Mouse (Mus musculus): Measurements from ENCODE around the gene Slc2a10. TPM values are rescaled to one million over a fixed set of nuclear protein-coding genes. Genes with fewer than 3 reads are reported as not detected.

The Slc2a10 gene
- total and polyA plus RNA-seq, 3 experiments: 3.8 to 5.8 (median 5.0) TPM

DNA sequence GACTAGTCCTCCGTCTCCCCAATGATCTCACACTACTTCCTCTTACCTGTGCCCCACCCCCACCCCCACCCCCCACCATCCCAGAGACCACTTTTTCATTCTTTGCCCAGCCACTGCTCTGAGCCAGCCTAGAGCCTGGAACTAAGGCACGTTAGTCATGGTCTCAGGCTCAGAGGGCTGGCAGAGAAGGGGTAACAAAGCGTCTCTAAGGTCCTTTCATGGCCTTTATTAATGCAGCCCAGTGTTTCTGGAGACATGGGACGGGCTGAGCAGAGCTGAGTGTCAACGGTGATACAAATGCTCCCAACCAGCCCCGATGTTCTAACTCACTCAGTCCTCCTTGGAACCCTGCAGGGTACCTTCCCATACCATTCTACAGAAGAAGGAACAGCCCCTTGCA is 61.0 kb downstream of the Slc2a10 start:
- no peak overlapping the region for H3K27ac ChIP-seq
- no peak overlapping the region for H3K4me3 ChIP-seq
- H3K79me2 ChIP-seq (replicated peaks; ENCODE audit: control insufficient read depth, insufficient read depth, low read length): no peaks in the 10 kb centered on the region
- DNase-seq: no peak
- no peaks in the 10 kb centered on the region for H3K36me3 ChIP-seq (ENCODE audit: control insufficient read depth, insufficient read depth, low read length)
- no peak for TF ChIP-seq CTCF (IDR thresholded peaks at IDR 0.05)
- no peak for TF ChIP-seq EP300 (IDR thresholded peaks at IDR 0.05; ENCODE audit: insufficient read depth, low read depth, low read length)
- no peak for TF ChIP-seq POLR2A (IDR thresholded peaks at IDR 0.05; ENCODE audit: insufficient read depth, low read depth, low read length)
- no peak overlapping the region for H3K9ac ChIP-seq (ENCODE audit: low read depth, low read length)
- WGBS: 63% methylated on average over 6 of the region's 6 CpGs
- H3K27me3 ChIP-seq (ENCODE audit: control insufficient read depth, insufficient read depth, low read length): peaks cover 8% of the 10 kb centered on the region
- intact Hi-C loops (cut with DNase I): no loop called here
- no peaks in the 10 kb centered on the region for H3K4me1 ChIP-seq (ENCODE audit: control insufficient read depth, insufficient read depth, low read length)

- Histone ChIP-seq H3K4me3 (no peak overlapping the region), H3K4me1 (ENCODE audit: control insufficient read depth, insufficient read depth, low read length) (no peaks in the 10 kb centered on the region), H3K9ac (ENCODE audit: low read depth, low read length) (no peak overlapping the region), H3K27ac (no peak overlapping the region), H3K79me2 (replicated peaks; ENCODE audit: control insufficient read depth, insufficient read depth, low read length) (no peaks in the 10 kb centered on the region), H3K36me3 (ENCODE audit: control insufficient read depth, insufficient read depth, low read length) (no peaks in the 10 kb centered on the region), H3K27me3 (ENCODE audit: control insufficient read depth, insufficient read depth, low read length) (peaks cover 8% of the 10 kb centered on the region)
- TF ChIP-seq POLR2A (IDR thresholded peaks at IDR 0.05; ENCODE audit: insufficient read depth, low read depth, low read length) (no peak), EP300 (IDR thresholded peaks at IDR 0.05; ENCODE audit: insufficient read depth, low read depth, low read length) (no peak), CTCF (IDR thresholded peaks at IDR 0.05) (no peak)
- 55% methylated on average over 6 of the region's 6 CpGs for WGBS
- DNase-seq: no peak
- intact Hi-C loops (cut with DNase I): no loop called here
These were observed 63.3 kb downstream of the Slc2a10 start for GRCm38 (mm10) chr2:165566898-165567297.

DNA sequence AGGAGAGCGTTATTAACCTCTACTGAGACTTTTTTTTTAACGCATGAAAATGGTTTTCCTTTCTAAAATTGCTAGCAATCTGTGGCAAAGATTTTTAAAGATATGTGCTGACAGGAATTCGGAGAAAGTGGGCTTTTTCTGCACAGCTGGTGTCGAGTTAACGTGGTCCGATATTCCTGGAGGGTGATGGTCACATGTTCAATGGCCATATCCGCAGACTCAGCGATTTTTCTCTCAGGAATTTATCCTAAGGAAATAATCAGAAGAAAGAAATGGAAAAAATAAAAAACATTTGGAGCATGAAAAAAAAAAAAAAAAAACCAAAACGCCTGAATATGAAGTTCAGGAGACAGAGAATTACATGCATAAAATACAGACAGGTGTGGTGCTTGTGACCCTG is 64.2 kb downstream of the Slc2a10 start:
- DNase-seq: no peak
- H3K4me1 ChIP-seq (ENCODE audit: control insufficient read depth, insufficient read depth, low read length): no peaks in the 10 kb centered on the region
- no peak overlapping the region for H3K9ac ChIP-seq (ENCODE audit: low read depth, low read length)
- WGBS: 75% methylated on average over 9 of the region's 9 CpGs
- H3K79me2 ChIP-seq (replicated peaks; ENCODE audit: control insufficient read depth, insufficient read depth, low read length): no peaks in the 10 kb centered on the region
- no peaks in the 10 kb centered on the region for H3K36me3 ChIP-seq (ENCODE audit: control insufficient read depth, insufficient read depth, low read length)
- TF ChIP-seq POLR2A (IDR thresholded peaks at IDR 0.05; ENCODE audit: insufficient read depth, low read depth, low read length): no peak
- TF ChIP-seq EP300 (IDR thresholded peaks at IDR 0.05; ENCODE audit: insufficient read depth, low read depth, low read length): no peak
- no peak for TF ChIP-seq CTCF (IDR thresholded peaks at IDR 0.05)
- H3K27ac ChIP-seq: no peak overlapping the region
- intact Hi-C loops (cut with DNase I): no loop called here
- H3K27me3 ChIP-seq (ENCODE audit: control insufficient read depth, insufficient read depth, low read length): peaks cover 8% of the 10 kb centered on the region
- H3K4me3 ChIP-seq: no peak overlapping the region

DNA sequence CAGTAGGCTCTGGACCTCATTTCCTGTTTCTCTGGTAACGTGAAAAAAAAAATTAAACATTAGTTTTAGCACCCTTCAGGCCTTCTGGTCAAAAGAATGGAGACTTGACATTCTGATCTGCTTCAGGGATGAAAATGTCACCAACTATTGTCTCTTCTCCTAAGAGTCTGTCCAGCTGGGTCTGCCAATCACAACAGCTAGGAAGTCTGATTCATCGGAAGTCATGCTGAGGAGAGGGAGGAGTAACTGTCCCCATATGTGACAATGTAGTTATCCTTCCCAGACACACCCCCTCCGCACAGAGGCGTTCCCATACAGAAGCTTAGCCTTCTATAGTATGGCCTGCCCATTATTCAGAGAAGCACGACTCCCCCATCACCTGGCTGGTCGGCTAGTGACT is 65.3 kb downstream of the Slc2a10 start:
- intact Hi-C loops (cut with DNase I): no loop called here
- Histone ChIP-seq H3K4me1 (ENCODE audit: control insufficient read depth, insufficient read depth, low read length) (no peaks in the 10 kb centered on the region), H3K79me2 (replicated peaks; ENCODE audit: control insufficient read depth, insufficient read depth, low read length) (no peaks in the 10 kb centered on the region), H3K9ac (ENCODE audit: low read depth, low read length) (no peak overlapping the region), H3K4me3 (no peak overlapping the region), H3K27ac (no peak overlapping the region), H3K36me3 (ENCODE audit: control insufficient read depth, insufficient read depth, low read length) (no peaks in the 10 kb centered on the region), H3K27me3 (ENCODE audit: control insufficient read depth, insufficient read depth, low read length) (no peaks in the 10 kb centered on the region; the same call in 1 of the 2 replicates)
- no peak for DNase-seq
- no peak for TF ChIP-seq CTCF (IDR thresholded peaks at IDR 0.05)
- no peak for TF ChIP-seq POLR2A (IDR thresholded peaks at IDR 0.05; ENCODE audit: insufficient read depth, low read depth, low read length)
- TF ChIP-seq EP300 (IDR thresholded peaks at IDR 0.05; ENCODE audit: insufficient read depth, low read depth, low read length): no peak
- 52% methylated on average over 6 of the region's 6 CpGs for WGBS

Other genes starting within 250 kb of the Slc2a10 start
- 10 to 100 TPM; 15.9 to 18.1 TPM for gene Slc35c2, start 215.9 kb upstream of the Slc2a10 start, total RNA-seq (2021)
- gene Slc35c2, start 215.9 kb upstream of the Slc2a10 start, polyA plus RNA-seq (2012; rRNA removed): 43.6 and 46.4 TPM in 2 replicates
- gene Elmo2, start 177.3 kb upstream of the Slc2a10 start, total RNA-seq (2021): 10 to 100 TPM; 13.9 to 14.8 TPM
- 36.3 and 39.0 TPM in 2 replicates for gene Elmo2, start 177.3 kb upstream of the Slc2a10 start, polyA plus RNA-seq (2012; rRNA removed)
- not detected for gene Zfp663, start 135.1 kb upstream of the Slc2a10 start, total RNA-seq (2021)
- gene Zfp663, start 135.1 kb upstream of the Slc2a10 start, polyA plus RNA-seq (2012; rRNA removed): not detected in 2 replicates
- gene Zfp334, start 115.5 kb upstream of the Slc2a10 start, total RNA-seq (2021): 1 to 10 TPM; 2.1 to 2.3 TPM
- 1.3 and 2.0 TPM in 2 replicates for gene Zfp334, start 115.5 kb upstream of the Slc2a10 start, polyA plus RNA-seq (2012; rRNA removed)
- not detected for gene Ocstamp, start 103.4 kb upstream of the Slc2a10 start, total RNA-seq (2021)
- gene Ocstamp, start 103.4 kb upstream of the Slc2a10 start, polyA plus RNA-seq (2012; rRNA removed): 0.02 TPM in 1 of 2 replicates, not detected in the other
- gene Slc13a3, start 30.6 kb upstream of the Slc2a10 start, total RNA-seq (2021): under 1 TPM; 0.31 to 0.68 TPM
- 0.29 and 0.35 TPM in 2 replicates for gene Slc13a3, start 30.6 kb upstream of the Slc2a10 start, polyA plus RNA-seq (2012; rRNA removed)
- 1 to 10 TPM; 8.8 to 9.2 TPM for gene Trp53rka, start 10.5 kb upstream of the Slc2a10 start, total RNA-seq (2021)
- 10.9 and 14.4 TPM in 2 replicates for gene Trp53rka, start 10.5 kb upstream of the Slc2a10 start, polyA plus RNA-seq (2012; rRNA removed)
- 1 to 10 TPM in 1 of 2 experiments, under 1 TPM in 1; 0.55 to 1.6 TPM for gene Eya2, start 91.2 kb downstream of the Slc2a10 start, total RNA-seq (2021)
- gene Eya2, start 91.2 kb downstream of the Slc2a10 start, polyA plus RNA-seq (2012; rRNA removed): 2.4 and 5.5 TPM in 2 replicates

All from heart, adult 2 months (tissue).